Mouse (Mus musculus): ENCODE measurements around the gene Ncapd2.
A peak's percentile ranks its signal among the peaks of the same experiment; 100 is the strongest.

Gene Ncapd2

GRCm38 (mm10) chr6:125191332-125192015, at the start of gene Ncapd2, which contains the start of gene Mrpl51:
Gene Ncapd2, minus strand, starts transcription at chr6:125191701.
Gene Mrpl51, plus strand, starts transcription at chr6:125191801.
- peak; percentile 65 for DNase-seq (ENCODE audit: extremely low read depth, low read depth, low spot score)

GRCm38 (mm10) chr6:125240617-125241016, 49.1 kb upstream of the Ncapd2 start:
- DNase-seq (ENCODE audit: extremely low read depth, low read depth, low spot score): no peak

- no peak for DNase-seq (ENCODE audit: extremely low read depth, low read depth, low spot score)
Observed at GRCm38 (mm10) chr6:125239547-125239946, 48.0 kb upstream of the Ncapd2 start.

GRCm38 (mm10) chr6:125238396-125238795, 46.9 kb upstream of the Ncapd2 start:
- no peak for DNase-seq (ENCODE audit: extremely low read depth, low read depth, low spot score)

GRCm38 (mm10) chr6:125237421-125237820, 45.9 kb upstream of the Ncapd2 start:
- no peak for DNase-seq (ENCODE audit: extremely low read depth, low read depth, low spot score)

- DNase-seq (ENCODE audit: extremely low read depth, low read depth, low spot score): no peak
Observed at GRCm38 (mm10) chr6:125236782-125237181, 45.3 kb upstream of the Ncapd2 start, which contains the start of gene Cd27. Gene Cd27, minus strand, starts transcription at chr6:125237010.

- no peak for DNase-seq (ENCODE audit: extremely low read depth, low read depth, low spot score)
Observed at GRCm38 (mm10) chr6:125236341-125236740, 44.8 kb upstream of the Ncapd2 start.

- no peak for DNase-seq (ENCODE audit: extremely low read depth, low read depth, low spot score)
Observed at GRCm38 (mm10) chr6:125234520-125234828, 43.0 kb upstream of the Ncapd2 start.

GRCm38 (mm10) chr6:125233816-125234519, 42.5 kb upstream of the Ncapd2 start:
- DNase-seq (ENCODE audit: extremely low read depth, low read depth, low spot score): no peak

- no peak for DNase-seq (ENCODE audit: extremely low read depth, low read depth, low spot score)
Observed at GRCm38 (mm10) chr6:125232516-125232915, 41.0 kb upstream of the Ncapd2 start.

GRCm38 (mm10) chr6:125232045-125232437, 40.5 kb upstream of the Ncapd2 start:
- DNase-seq (ENCODE audit: extremely low read depth, low read depth, low spot score): no peak

- no peak for DNase-seq (ENCODE audit: extremely low read depth, low read depth, low spot score)
Observed at GRCm38 (mm10) chr6:125231117-125232044, 39.9 kb upstream of the Ncapd2 start, which contains the start of gene Tapbpl. Gene Tapbpl, minus strand, starts transcription at chr6:125231860.

GRCm38 (mm10) chr6:125230571-125230970, 39.1 kb upstream of the Ncapd2 start:
- no peak for DNase-seq (ENCODE audit: extremely low read depth, low read depth, low spot score)

GRCm38 (mm10) chr6:125225518-125226115, 34.1 kb upstream of the Ncapd2 start:
- no peak for DNase-seq (ENCODE audit: extremely low read depth, low read depth, low spot score)

GRCm38 (mm10) chr6:125222577-125222976, 31.1 kb upstream of the Ncapd2 start:
- DNase-seq (ENCODE audit: extremely low read depth, low read depth, low spot score): no peak

- no peak for DNase-seq (ENCODE audit: extremely low read depth, low read depth, low spot score)
Observed at GRCm38 (mm10) chr6:125222146-125222545, 30.6 kb upstream of the Ncapd2 start.

GRCm38 (mm10) chr6:125221115-125221745, 29.7 kb upstream of the Ncapd2 start:
- DNase-seq (ENCODE audit: extremely low read depth, low read depth, low spot score): no peak

- DNase-seq (ENCODE audit: extremely low read depth, low read depth, low spot score): no peak
Observed at GRCm38 (mm10) chr6:125218963-125219362, 27.5 kb upstream of the Ncapd2 start.

- DNase-seq (ENCODE audit: extremely low read depth, low read depth, low spot score): no peak
Observed at GRCm38 (mm10) chr6:125217899-125218298, 26.4 kb upstream of the Ncapd2 start.

GRCm38 (mm10) chr6:125216898-125217297, 25.4 kb upstream of the Ncapd2 start:
- DNase-seq (ENCODE audit: extremely low read depth, low read depth, low spot score): no peak

All from fat pad, adult 2 months (tissue).